Mouse (Mus musculus): ENCODE data around the gene Ccdc88a.

DNA sequence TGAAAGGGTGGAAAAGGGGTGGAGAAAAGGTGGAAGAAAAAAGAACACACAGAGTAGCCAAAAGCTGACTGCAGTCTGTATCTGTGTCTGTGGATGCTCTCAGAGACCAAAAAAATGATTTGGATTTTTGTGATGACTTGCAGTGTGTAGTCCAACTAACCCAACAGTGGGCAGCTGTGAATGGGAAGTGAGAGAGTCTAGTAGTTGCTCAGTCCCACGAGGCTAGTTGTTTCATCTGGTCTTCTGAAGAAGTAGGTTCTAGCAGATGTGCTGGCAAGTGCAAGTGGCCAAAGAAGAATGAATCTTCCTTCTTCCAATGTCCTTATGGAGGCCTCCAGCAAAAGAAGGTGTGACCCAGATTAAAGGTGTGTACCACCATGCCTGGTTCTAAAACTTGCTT lies 10.5 kb downstream of the Ccdc88a start:
- TF ChIP-seq CTCF (IDR thresholded peaks at IDR 0.05; ENCODE audit: control insufficient read depth, insufficient read depth, insufficient replicate concordance, low read depth, low read length): no peak
- no peak for TF ChIP-seq POLR2A (IDR thresholded peaks at IDR 0.05; ENCODE audit: control insufficient read depth, low read depth, low read length)
